In the genomic region with DNA sequence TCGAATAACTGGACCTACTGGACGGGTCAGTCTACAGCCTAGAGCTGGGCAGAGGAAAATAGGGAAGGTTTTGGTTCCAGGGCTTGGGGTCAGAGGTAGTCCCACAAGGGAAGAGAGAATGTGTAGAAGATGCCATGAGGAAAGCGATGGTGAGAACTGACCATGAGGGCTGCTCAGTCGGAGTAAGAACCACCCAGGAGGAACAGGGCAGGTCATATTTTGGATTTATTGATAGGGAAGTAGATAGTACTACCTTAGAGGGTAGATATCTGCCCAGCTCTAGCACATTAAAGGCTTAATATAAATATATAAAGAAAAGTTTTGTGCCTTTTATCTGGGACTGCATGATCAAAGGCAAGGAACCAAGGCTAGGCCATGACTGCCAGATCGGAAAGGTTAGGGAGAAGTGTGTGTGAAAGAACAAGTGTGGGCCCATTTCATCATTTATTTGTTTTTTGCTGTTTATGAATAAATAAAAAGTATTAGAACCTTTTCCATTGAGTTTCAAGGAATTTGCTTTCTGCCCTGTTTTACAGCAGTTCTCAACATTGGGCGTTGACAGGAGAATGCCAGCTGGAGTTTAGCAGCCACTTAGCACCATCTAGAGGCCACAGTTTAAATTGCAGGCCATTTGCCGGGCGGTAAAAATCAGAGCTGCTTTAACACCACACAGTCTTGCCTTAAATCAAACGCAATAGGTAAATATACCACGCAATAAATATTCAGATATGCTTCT, we compare ENCODE assay signal across 8 mouse cellular contexts. TPM values are rescaled to one million over a fixed set of nuclear protein-coding genes. Genes with fewer than 3 reads are reported as not detected.
A peak's percentile ranks its signal among the peaks of the same experiment; 100 is the strongest.
DNase-seq lines count a peak whose midpoint lies in the region; ATAC-seq and TF ChIP-seq lines count a peak whose summit lies in the region.

No protein-coding gene starts in this region.

- TF ChIP-seq CTCF in cerebellum, adult 2 months (IDR thresholded peaks at IDR 0.05; ENCODE audit: borderline replicate concordance, insufficient read depth, low read depth, low read length): peak; percentile 84; the same call in 1 of the 2 replicates
- TF ChIP-seq CTCF in kidney, adult 2 months (conservative IDR thresholded peaks at IDR 0.05; ENCODE audit: insufficient read depth, insufficient read length, low read depth, low read length): peak; percentile 83

- TF ChIP-seq POLR2A in cerebellum, adult 2 months (IDR thresholded peaks at IDR 0.05; ENCODE audit: borderline replicate concordance, insufficient read depth, low read length): no peak
- no peak for TF ChIP-seq POLR2A in kidney, adult 2 months (IDR thresholded peaks at IDR 0.05; ENCODE audit: low read depth, low read length)

- no peak overlapping the region for H3K4me2 ChIP-seq in liver, embryonic 11.5 days

- H3K4me1 ChIP-seq in liver, embryonic 11.5 days (replicated peaks; ENCODE audit: control insufficient read depth, insufficient read depth, low read length): no peaks in the 10 kb centered on the region
- no peaks in the 10 kb centered on the region for H3K4me1 ChIP-seq in cerebellum, adult 2 months (ENCODE audit: control insufficient read depth, insufficient read depth, low read length)
- no peaks in the 10 kb centered on the region for H3K4me1 ChIP-seq in kidney, adult 2 months (ENCODE audit: control insufficient read depth, insufficient read depth, low read length)

- no peak overlapping the region for H3K9ac ChIP-seq in liver, embryonic 11.5 days (ENCODE audit: low read depth, low read length)

- no peak overlapping the region for H3K4me3 ChIP-seq in liver, embryonic 11.5 days (ENCODE audit: low read depth, low read length)
- no peak overlapping the region for H3K4me3 ChIP-seq in cerebellum, adult 2 months (replicated peaks; ENCODE audit: insufficient read depth, low read depth, low read length)
- no peak overlapping the region for H3K4me3 ChIP-seq in kidney, adult 2 months (ENCODE audit: insufficient read depth, low read depth, low read length)

- no peaks in the 10 kb centered on the region for H3K27me3 ChIP-seq in liver, embryonic 11.5 days (replicated peaks; ENCODE audit: control insufficient read depth, insufficient read depth, low read length)
- H3K27me3 ChIP-seq in cerebellum, adult 2 months (ENCODE audit: control insufficient read depth, insufficient read depth, low read length): no peaks in the 10 kb centered on the region
- no peaks in the 10 kb centered on the region for H3K27me3 ChIP-seq in kidney, adult 2 months (replicated peaks; ENCODE audit: control insufficient read depth, insufficient read depth, low read length)

- ATAC-seq in liver, embryonic 11.5 days (replicated peaks; ENCODE audit: low FRiP score): no peak

- intact Hi-C loops in left cerebral cortex, postnatal 36 days (cut with DNase I): loop anchor here (1.0 kb wide), 1 partner anchor 750 kb away; no protein-coding TSS in a partner anchor

- H3K36me3 ChIP-seq in liver, embryonic 11.5 days (ENCODE audit: control insufficient read depth, insufficient read depth, low read length): no peaks in the 10 kb centered on the region
- H3K36me3 ChIP-seq in kidney, adult 2 months (ENCODE audit: control insufficient read depth, insufficient read depth, low read length): no peaks in the 10 kb centered on the region

- H3K27ac ChIP-seq in liver, embryonic 11.5 days (ENCODE audit: low read depth, low read length): no peak overlapping the region
- no peak overlapping the region for H3K27ac ChIP-seq in cerebellum, adult 2 months (ENCODE audit: insufficient read depth, low read length)
- no peak overlapping the region for H3K27ac ChIP-seq in kidney, adult 2 months (ENCODE audit: insufficient read depth, low read depth, low read length)

- WGBS in liver, embryonic 11.5 days: 51% methylated on average over 10 of the region's 10 CpGs
- 51% methylated on average over 10 of the region's 10 CpGs for WGBS in cerebellum, adult 2 months
- WGBS in kidney, adult 2 months: 49% methylated on average over 10 of the region's 10 CpGs

- no peaks in the 10 kb centered on the region for H3K9me3 ChIP-seq in liver, embryonic 11.5 days (ENCODE audit: control insufficient read depth, low read length)

- DNase-seq in liver: peak; percentile 31
- no peak for DNase-seq in liver, embryonic 11.5 days (ENCODE audit: low spot score)
- DNase-seq in cerebellum, adult 2 months: peak; percentile 40 to 65
- peak; percentile 61 for DNase-seq in forelimb bud, embryonic 11.5 days (ENCODE audit: low read depth, low spot score)
- DNase-seq in kidney, adult 2 months: peak; percentile 61
- peak; percentile 54 to 75 for DNase-seq in left cerebral cortex, postnatal 36 days (ENCODE audit: low spot score in 2 of 2)
- peak; percentile 1 for DNase-seq in naive thymus-derived CD4-positive, alpha-beta T cell, adult 2 months (ENCODE audit: low read depth)
- DNase-seq in urinary bladder, postnatal 36 days (ENCODE audit: low spot score in 2 of 2): peak; percentile 28 to 33

RNA-seq across cellular contexts. Expression of a gene that starts 53.9 kb away (rescaled TPM):
- not detected in 2 replicates for polyA plus RNA-seq in liver, embryonic 11.5 days (2014; fragmentation: Nextera tagmentation; extraction: Ambion mirVana)
- 0.13 and 0.24 TPM in 2 replicates for polyA plus RNA-seq in cerebellum, adult 2 months (2012; rRNA removed)
- not detected in 2 replicates for polyA plus RNA-seq in kidney, adult 2 months (2012; rRNA removed)
- total RNA-seq in left cerebral cortex, postnatal 36 days (2021): not detected
